Mouse (Mus musculus): Measurements from ENCODE around the gene Setd5. TPM values are rescaled to one million over a fixed set of nuclear protein-coding genes. Genes with fewer than 3 reads are reported as not detected.

Setd5 gene
- total RNA-seq, 1 experiment, result 79.4 TPM

DNA sequence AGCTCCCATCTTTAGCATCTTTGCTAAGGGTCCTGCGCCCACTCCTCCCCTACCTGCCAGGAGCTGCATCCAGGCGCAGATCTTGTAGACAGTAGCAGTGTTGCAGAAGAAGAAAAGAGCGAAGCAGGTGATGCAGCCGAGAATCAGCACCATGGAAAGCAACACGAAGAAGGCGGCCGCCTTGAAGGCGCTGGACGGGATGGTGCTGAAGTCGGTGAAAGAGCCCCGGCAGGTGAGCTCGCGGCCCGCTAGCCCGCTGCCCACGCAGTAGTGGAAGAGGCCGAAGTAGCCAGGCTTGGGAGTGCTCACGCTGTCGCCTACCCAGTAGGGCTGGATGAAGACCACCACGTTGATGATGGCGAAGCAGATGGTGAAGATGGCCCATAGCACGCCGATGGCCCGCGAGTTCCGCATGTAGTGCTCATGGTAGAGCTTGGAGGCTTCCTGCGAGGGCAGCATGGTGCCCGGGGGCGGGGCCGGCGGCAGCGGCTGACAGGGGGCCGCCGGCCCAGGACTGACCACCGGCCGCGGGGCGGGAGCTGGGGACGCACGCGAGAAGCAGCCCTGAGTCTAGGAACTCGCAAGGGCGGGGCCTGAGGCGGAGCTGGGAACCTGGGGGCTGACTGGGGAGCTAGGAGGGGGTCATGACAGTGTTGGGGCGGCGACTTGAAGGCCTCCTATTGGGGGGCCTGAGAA is 116.7 kb downstream of the Setd5 start:
- in situ Hi-C loops (cut with MboI; ENCODE audit: low sequenced_read_pairs in 2 of 2, unreplicated experiment in 2 of 2), result no loop called here
- TF ChIP-seq HCFC1 (IDR thresholded peaks at IDR 0.05; ENCODE audit: borderline replicate concordance, insufficient read depth, low read length), result no peak
- 0 out of 2 replicates have a peak, but pooled peaks have one; percentile 21 for TF ChIP-seq CHD2 (IDR thresholded peaks at IDR 0.05; ENCODE audit: low read depth, low read length)
- peak; percentile 52 for DNase-seq (ENCODE audit: low read depth, low spot score)
- Histone ChIP-seq H3K9me3 (ENCODE audit: control insufficient read depth, insufficient read depth, low read depth, low read length) (no peaks in the 10 kb centered on the region), H3K4me3 (ENCODE audit: insufficient read depth in 1 of 2, low read depth in 1 of 2, low read length in 2 of 2, poor library complexity in 1 of 2, severe bottlenecking in 1 of 2) (peak overlapping the region; percentile 48 to 84; a peak in 2 of 4 replicates), H3K4me1 (ENCODE audit: control insufficient read depth in 2 of 2, insufficient read depth in 2 of 2, low read length in 2 of 2, poor library complexity in 1 of 2) (peaks cover 1 to 4% of the 10 kb centered on the region in 2 experiments; a peak in 2 of 4 replicates), H3K27ac (ENCODE audit: insufficient read depth, low read depth, low read length, poor library complexity, severe bottlenecking) (no peak overlapping the region), H3K36me3 (ENCODE audit: control insufficient read depth, insufficient read depth, low read length, poor library complexity, severe bottlenecking) (no peaks in the 10 kb centered on the region), H3K9ac (ENCODE audit: insufficient read depth, low read depth, low read length, poor library complexity, severe bottlenecking) (no peak overlapping the region)

DNA sequence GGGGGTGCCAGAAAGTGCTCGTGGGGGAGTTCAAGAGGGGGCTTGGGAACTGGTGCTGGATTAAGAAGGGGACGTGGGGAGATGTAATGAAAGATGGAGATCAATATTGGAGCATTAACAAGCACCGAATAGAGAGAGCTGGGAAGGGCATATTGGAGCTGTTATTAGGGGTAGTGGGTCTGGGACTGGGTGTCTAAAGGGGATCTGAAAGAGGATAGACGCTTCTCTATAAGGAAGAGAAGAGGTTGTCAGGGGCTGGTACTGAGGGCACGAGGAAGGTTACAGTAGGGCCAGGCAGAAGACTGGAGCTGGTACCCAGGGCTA is 117.3 kb downstream of the Setd5 start:
- H3K36me3 ChIP-seq (ENCODE audit: control insufficient read depth, insufficient read depth, low read length, poor library complexity, severe bottlenecking), result no peaks in the 10 kb centered on the region
- no peak for DNase-seq (ENCODE audit: low read depth, low spot score)
- in situ Hi-C loops (cut with MboI; ENCODE audit: low sequenced_read_pairs in 2 of 2, unreplicated experiment in 2 of 2), result no loop called here
- H3K4me1 ChIP-seq (ENCODE audit: control insufficient read depth in 2 of 2, insufficient read depth in 2 of 2, low read length in 2 of 2, poor library complexity in 1 of 2), result peaks cover 1 to 4% of the 10 kb centered on the region in 2 experiments; a peak in 2 of 4 replicates
- no peak overlapping the region for H3K27ac ChIP-seq (ENCODE audit: insufficient read depth, low read depth, low read length, poor library complexity, severe bottlenecking)
- H3K9me3 ChIP-seq (ENCODE audit: control insufficient read depth, insufficient read depth, low read depth, low read length), result no peaks in the 10 kb centered on the region
- TF ChIP-seq ZNF384 (IDR thresholded peaks at IDR 0.05; ENCODE audit: low read depth, low read length) (no peak), ZC3H11A (IDR thresholded peaks at IDR 0.05; ENCODE audit: borderline replicate concordance, low read depth, low read length) (no peak), MAFK (IDR thresholded peaks at IDR 0.05; ENCODE audit: insufficient read depth, low read depth, low read length) (no peak), HCFC1 (IDR thresholded peaks at IDR 0.05; ENCODE audit: borderline replicate concordance, insufficient read depth, low read length) (no peak)
- H3K9ac ChIP-seq (ENCODE audit: insufficient read depth, low read depth, low read length, poor library complexity, severe bottlenecking), result no peak overlapping the region
- H3K4me3 ChIP-seq (ENCODE audit: insufficient read depth in 1 of 2, low read depth in 1 of 2, low read length in 2 of 2, poor library complexity in 1 of 2, severe bottlenecking in 1 of 2), result peak overlapping the region; percentile 84 to 86; a peak in 3 of 4 replicates

GRCm38 (mm10) chr6:113194841-113195595 is 117.9 kb downstream of the Setd5 start, which contains the start of gene Lhfpl4:
Gene Lhfpl4 (minus strand): TSS chr6:113195384.
- no peak within 1 kb of the TSS for H3K27ac ChIP-seq (ENCODE audit: insufficient read depth, low read depth, low read length, poor library complexity, severe bottlenecking)
- in situ Hi-C loops (cut with MboI; ENCODE audit: low sequenced_read_pairs in 2 of 2, unreplicated experiment in 2 of 2), result no loop called here
- TF ChIP-seq ZC3H11A (IDR thresholded peaks at IDR 0.05; ENCODE audit: borderline replicate concordance, low read depth, low read length), result no peak
- TF ChIP-seq MAFK (IDR thresholded peaks at IDR 0.05; ENCODE audit: insufficient read depth, low read depth, low read length), result no peak
- no peak for TF ChIP-seq HCFC1 (IDR thresholded peaks at IDR 0.05; ENCODE audit: borderline replicate concordance, insufficient read depth, low read length)
- no peak for TF ChIP-seq ZNF384 (IDR thresholded peaks at IDR 0.05; ENCODE audit: low read depth, low read length)
- TF ChIP-seq CHD2 (IDR thresholded peaks at IDR 0.05; ENCODE audit: low read depth, low read length), result no peak
- peak within 1 kb of the TSS; percentile 81 for H3K9ac ChIP-seq (ENCODE audit: insufficient read depth, low read depth, low read length, poor library complexity, severe bottlenecking)
- no peak for DNase-seq (ENCODE audit: low read depth, low spot score)
- H3K9me3 ChIP-seq (ENCODE audit: control insufficient read depth, insufficient read depth, low read depth, low read length), result no peaks in the 10 kb centered on the region
- peaks cover 1 to 4% of the 10 kb centered on the region in 2 experiments; a peak in 2 of 4 replicates for H3K4me1 ChIP-seq (ENCODE audit: control insufficient read depth in 2 of 2, insufficient read depth in 2 of 2, low read length in 2 of 2, poor library complexity in 1 of 2)
- peak within 1 kb of the TSS; percentile 84 to 86 for H3K4me3 ChIP-seq (ENCODE audit: insufficient read depth in 1 of 2, low read depth in 1 of 2, low read length in 2 of 2, poor library complexity in 1 of 2, severe bottlenecking in 1 of 2)
- H3K36me3 ChIP-seq (ENCODE audit: control insufficient read depth, insufficient read depth, low read length, poor library complexity, severe bottlenecking), result no peaks in the 10 kb centered on the region

DNA sequence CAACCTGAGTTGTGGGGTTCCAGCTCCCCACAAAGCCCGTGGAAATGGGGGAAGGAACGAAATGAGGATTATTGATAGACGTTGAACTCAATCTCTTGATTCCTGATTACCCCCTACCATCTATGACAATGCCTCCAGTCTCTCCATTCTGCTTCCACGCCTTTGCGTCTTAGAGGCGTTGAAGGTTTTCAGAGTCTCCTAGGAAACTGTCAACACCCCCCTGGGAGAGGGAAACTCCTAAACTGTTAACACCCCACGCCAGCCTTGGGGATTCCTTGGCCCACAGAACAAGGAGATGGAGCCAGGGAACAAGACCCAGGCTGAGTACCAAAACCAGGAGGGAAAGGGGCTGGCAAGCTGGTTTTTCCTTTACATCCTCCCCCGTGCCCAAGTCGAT is 118.4 kb downstream of the Setd5 start:
- in situ Hi-C loops (cut with MboI; ENCODE audit: low sequenced_read_pairs in 2 of 2, unreplicated experiment in 2 of 2), result no loop called here
- H3K9ac ChIP-seq (ENCODE audit: insufficient read depth, low read depth, low read length, poor library complexity, severe bottlenecking), result no peak overlapping the region
- H3K9me3 ChIP-seq (ENCODE audit: control insufficient read depth, insufficient read depth, low read depth, low read length), result no peaks in the 10 kb centered on the region
- TF ChIP-seq HCFC1 (IDR thresholded peaks at IDR 0.05; ENCODE audit: borderline replicate concordance, insufficient read depth, low read length) (no peak), MAFK (IDR thresholded peaks at IDR 0.05; ENCODE audit: insufficient read depth, low read depth, low read length) (no peak), ZC3H11A (IDR thresholded peaks at IDR 0.05; ENCODE audit: borderline replicate concordance, low read depth, low read length) (no peak), ZNF384 (IDR thresholded peaks at IDR 0.05; ENCODE audit: low read depth, low read length) (no peak), CHD2 (IDR thresholded peaks at IDR 0.05; ENCODE audit: low read depth, low read length) (no peak)
- H3K4me1 ChIP-seq (ENCODE audit: control insufficient read depth in 2 of 2, insufficient read depth in 2 of 2, low read length in 2 of 2, poor library complexity in 1 of 2), result peaks cover 1 to 4% of the 10 kb centered on the region in 2 experiments; a peak in 2 of 4 replicates
- H3K4me3 ChIP-seq (ENCODE audit: insufficient read depth in 1 of 2, low read depth in 1 of 2, low read length in 2 of 2, poor library complexity in 1 of 2, severe bottlenecking in 1 of 2), result peak overlapping the region; percentile 84 to 86; a peak in 3 of 4 replicates
- no peak overlapping the region for H3K27ac ChIP-seq (ENCODE audit: insufficient read depth, low read depth, low read length, poor library complexity, severe bottlenecking)
- H3K36me3 ChIP-seq (ENCODE audit: control insufficient read depth, insufficient read depth, low read length, poor library complexity, severe bottlenecking), result no peaks in the 10 kb centered on the region
- DNase-seq (ENCODE audit: low read depth, low spot score), result no peak

Other genes starting within 250 kb of the Setd5 start
- gene Srgap3, start 130.1 kb upstream of the Setd5 start, total RNA-seq (2012; rRNA removed), result 3.3 and 5.4 TPM in 2 replicates
- 52.9 and 63.6 TPM in 2 replicates for gene Thumpd3, start 31.1 kb upstream of the Setd5 start, total RNA-seq (2012; rRNA removed)
- gene Lhfpl4, start 118.0 kb downstream of the Setd5 start, total RNA-seq (2012; rRNA removed), result 5.2 and 5.9 TPM in 2 replicates
- 42.4 and 44.8 TPM in 2 replicates for gene Mtmr14, start 160.5 kb downstream of the Setd5 start, total RNA-seq (2012; rRNA removed)
- gene Cpne9, start 204.9 kb downstream of the Setd5 start, total RNA-seq (2012; rRNA removed), result 1.7 and 2.9 TPM in 2 replicates
- 38.8 and 43.1 TPM in 2 replicates for gene Brpf1, start 229.8 kb downstream of the Setd5 start, total RNA-seq (2012; rRNA removed)
- gene Ogg1, start 249.6 kb downstream of the Setd5 start, total RNA-seq (2012; rRNA removed), result 11.9 and 13.0 TPM in 2 replicates

All from ES-E14 (cell line).